Mouse (Mus musculus): Measurements from ENCODE around the gene Trpm1.

Gene Trpm1

DNA sequence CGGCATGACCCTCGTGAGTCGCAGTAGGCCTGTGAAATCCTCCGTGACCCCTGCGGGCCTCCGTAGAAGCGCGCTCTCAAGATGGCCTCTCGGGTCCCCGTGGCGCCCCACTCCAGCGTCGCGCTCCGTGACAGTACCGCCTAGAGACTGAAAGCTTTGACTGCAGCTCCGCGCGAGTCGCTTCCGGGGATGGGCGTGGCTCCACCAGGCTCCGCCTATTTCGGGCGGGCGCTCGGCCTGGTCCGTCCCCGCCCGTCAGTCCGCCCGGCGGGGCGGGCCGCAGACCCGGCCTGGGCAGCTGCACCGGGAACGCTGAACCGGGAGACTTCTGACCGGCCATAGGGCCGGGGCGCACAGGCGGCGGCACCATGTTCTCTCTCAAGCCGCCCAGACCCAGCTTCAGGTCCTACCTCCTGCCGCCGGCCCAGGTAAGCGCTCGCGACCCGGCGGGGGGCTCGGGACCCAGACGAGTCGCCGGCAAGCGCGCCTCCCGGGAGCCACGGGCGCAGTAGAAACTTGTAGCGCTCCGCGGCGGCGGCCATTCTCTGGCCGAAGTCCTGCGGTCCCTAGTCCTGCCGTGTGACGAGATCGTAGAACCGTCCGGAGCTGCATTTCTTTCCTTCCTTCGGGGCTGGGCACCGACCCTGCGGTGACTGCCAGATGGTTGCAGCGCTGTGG, 133.9 kb downstream of the Trpm1 start, which contains the start of gene Mtmr10:
Gene Mtmr10 (plus strand): TSS at position 240 of the 678 bp plus-strand sequence.
- DNase-seq (ENCODE audit: low spot score in 2 of 2), result peak; percentile 98 to 99

DNA sequence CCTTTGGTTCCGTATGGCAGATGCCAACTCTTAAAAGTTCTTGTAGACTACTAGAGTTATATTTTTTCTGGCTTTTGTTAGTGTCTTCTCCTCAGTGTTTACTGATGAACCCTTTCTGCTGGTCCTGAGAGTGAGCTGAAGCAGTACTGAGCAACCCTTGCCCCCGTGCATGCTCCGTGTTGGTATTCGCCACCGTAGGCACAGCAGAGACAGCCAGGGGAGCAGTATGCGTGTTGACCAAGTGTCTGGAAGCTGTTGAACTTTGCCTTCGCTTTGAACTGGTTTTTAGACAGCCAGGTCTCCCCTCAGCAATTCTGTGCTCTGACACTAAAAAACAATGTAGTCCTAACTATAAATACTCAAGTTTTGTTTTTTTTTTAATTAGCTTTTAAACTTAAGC, 135.8 kb downstream of the Trpm1 start:
- no peak for DNase-seq (ENCODE audit: low spot score in 2 of 2)

DNA sequence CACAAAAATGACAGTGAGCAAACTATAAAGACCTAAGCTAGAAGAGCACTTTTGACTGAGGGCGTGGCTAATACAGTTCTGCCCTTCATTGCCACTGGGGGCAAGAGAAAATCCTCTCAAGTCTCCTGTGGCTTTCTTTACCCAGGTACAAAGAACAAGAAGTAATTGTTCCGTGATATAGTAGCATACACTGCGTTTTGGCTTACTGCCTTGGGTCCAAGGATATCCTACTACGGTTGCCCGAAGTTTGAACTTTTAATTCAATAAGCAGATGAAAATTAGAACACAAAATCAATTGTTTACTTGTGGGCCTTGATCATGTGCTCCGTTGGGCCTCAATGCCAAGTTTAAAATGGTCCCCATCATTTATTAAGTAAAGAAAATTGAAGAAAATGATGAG, 136.8 kb downstream of the Trpm1 start:
- DNase-seq (ENCODE audit: low spot score in 2 of 2), result no peak

DNA sequence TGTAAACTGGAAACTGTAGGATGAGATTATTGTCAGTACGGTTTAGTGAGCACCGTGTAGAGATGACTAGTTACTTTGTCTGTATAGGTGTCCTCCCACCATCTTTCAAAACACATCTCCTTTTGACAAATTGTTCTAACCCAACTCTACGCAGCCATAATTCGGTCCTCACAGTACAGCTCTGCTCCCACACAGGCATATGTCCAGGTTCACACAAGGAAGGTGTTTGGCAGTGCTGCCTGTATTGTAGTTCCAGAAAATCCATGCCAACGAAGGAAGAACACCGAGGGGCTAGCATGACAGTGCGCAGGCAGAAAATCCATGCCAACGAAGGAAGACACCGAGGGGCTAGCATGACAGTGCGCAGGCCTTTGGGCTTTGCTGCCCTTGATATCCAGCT, 138.1 kb downstream of the Trpm1 start:
- no peak for DNase-seq (ENCODE audit: low spot score in 2 of 2)

GRCm38 (mm10) chr7:64296286-64297010, 142.8 kb downstream of the Trpm1 start:
- DNase-seq (ENCODE audit: low spot score in 2 of 2), result no peak

DNA sequence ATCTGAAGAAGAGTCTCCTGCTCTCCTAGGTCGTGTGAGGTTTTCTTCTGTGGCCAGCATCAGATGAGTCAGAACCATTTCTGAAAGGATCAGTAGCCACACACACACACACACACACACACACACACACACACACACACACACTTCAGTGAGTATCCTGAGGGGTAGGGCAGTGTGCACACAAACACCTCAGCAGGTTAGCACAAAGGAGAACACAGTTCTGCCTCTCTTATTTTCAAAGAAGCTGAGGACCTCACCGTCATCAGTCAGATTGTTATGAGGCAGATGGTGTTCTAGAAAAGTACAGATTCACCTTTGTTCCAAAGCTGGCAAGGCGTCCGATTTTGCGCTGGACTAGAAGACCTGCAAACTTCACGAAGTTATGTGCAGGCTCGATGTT, 156.6 kb downstream of the Trpm1 start:
- DNase-seq (ENCODE audit: low spot score in 2 of 2), result no peak

- DNase-seq (ENCODE audit: low spot score in 2 of 2), result no peak
These were observed 157.1 kb downstream of the Trpm1 start for GRCm38 (mm10) chr7:64310756-64311155.

DNA sequence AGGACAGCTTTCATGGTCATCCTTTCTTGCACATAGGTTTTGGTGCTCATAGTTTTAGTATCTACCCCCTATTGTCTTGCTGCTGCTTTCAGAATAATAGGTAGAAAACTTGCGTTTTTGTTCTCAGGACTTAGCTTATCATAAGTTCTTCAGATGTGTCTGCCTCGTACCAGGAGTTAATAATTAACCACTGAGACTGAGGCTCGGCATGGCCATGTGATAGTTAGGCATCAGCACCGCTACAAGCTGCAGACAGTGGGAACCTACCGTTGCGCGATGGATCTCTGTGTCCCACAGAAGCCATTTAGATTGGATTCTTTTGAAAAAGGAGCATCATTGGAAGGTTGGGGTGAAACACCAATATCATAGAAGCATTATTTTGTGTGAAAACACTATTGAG, 159.2 kb downstream of the Trpm1 start:
- DNase-seq (ENCODE audit: low spot score in 2 of 2), result no peak

Data from cerebellum, postnatal 4 days (tissue).